Mouse (Mus musculus): ENCODE measurements at regions not wholly inside any gene's neighbourhood (a gene's known extent, or its start where the extent isn't known, plus 50 kb on each side); places are given as distances from the start of the nearest gene placed in this dataset.

DNA sequence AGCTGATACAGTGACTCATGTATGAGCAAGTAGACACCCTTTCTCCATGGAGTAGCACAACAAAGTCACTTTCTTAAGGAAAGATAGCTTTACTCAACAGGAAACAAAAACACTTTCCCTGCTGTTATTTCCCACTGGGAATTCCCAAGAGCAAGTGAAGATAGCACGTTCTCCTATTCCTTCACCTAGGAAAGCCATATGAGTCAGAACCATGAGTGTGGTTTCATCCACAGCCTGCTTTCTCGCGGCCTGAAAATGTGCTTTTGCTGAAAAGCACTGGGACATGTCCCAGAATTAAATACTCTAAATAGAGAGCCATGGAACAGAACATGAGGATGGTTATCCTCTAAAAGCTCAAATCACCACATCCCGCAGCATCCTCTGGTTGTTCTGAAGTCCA lies 304.6 kb downstream of the Klf6 start:
- TF ChIP-seq CTCF (IDR thresholded peaks at IDR 0.05) = no peak
- no peak for TF ChIP-seq EP300 (IDR thresholded peaks at IDR 0.05)
